8 mouse cellular contexts compared by ENCODE assay signal in genomic region chr1:165461681-165462080, GRCm38 (mm10). TPM values are rescaled to one million over a fixed set of nuclear protein-coding genes. Genes with fewer than 3 reads are reported as not detected.
DNase-seq lines count a peak whose midpoint lies in the region; ATAC-seq and TF ChIP-seq lines count a peak whose summit lies in the region.

No protein-coding gene starts in this region.

- no peaks in the 10 kb centered on the region for H3K27me3 ChIP-seq in embryonic facial prominence, embryonic 10.5 days (replicated peaks; ENCODE audit: low read depth, poor library complexity, severe bottlenecking)
- no peaks in the 10 kb centered on the region for H3K27me3 ChIP-seq in hindbrain, embryonic 14.5 days (ENCODE audit: control insufficient read depth, insufficient read depth, low read length)
- H3K27me3 ChIP-seq in liver, embryonic 12.5 days (replicated peaks): no peaks in the 10 kb centered on the region
- H3K27me3 ChIP-seq in stomach, embryonic 15.5 days (replicated peaks): no peaks in the 10 kb centered on the region

- no peak for DNase-seq in left cerebral cortex, adult 2 months (ENCODE audit: extremely low spot score in 1 of 2, low spot score in 2 of 2)
- DNase-seq in left cerebral cortex, adult 9 months (ENCODE audit: low spot score in 2 of 2): no peak
- DNase-seq in embryonic facial prominence, embryonic 10.5 days (ENCODE audit: low spot score): no peak
- DNase-seq in hindbrain, embryonic 14.5 days (ENCODE audit: low spot score): no peak
- no peak for DNase-seq in urinary bladder, adult 18-20 months (ENCODE audit: low spot score in 2 of 2)
- no peak for DNase-seq in right cerebral cortex, postnatal 36 days (ENCODE audit: low spot score in 2 of 2)

- H3K36me3 ChIP-seq in embryonic facial prominence, embryonic 10.5 days (replicated peaks): no peaks in the 10 kb centered on the region
- H3K36me3 ChIP-seq in hindbrain, embryonic 14.5 days (replicated peaks; ENCODE audit: control insufficient read depth, insufficient read depth): no peaks in the 10 kb centered on the region
- H3K36me3 ChIP-seq in liver, embryonic 12.5 days: no peaks in the 10 kb centered on the region
- H3K36me3 ChIP-seq in stomach, embryonic 15.5 days: no peaks in the 10 kb centered on the region

- peak overlapping the region; percentile 89 for H3K27ac ChIP-seq in left cerebral cortex, adult 2 months
- H3K27ac ChIP-seq in embryonic facial prominence, embryonic 10.5 days (replicated peaks): peak overlapping the region; percentile 86
- peak overlapping the region; percentile 76; the same call in 1 of the 2 replicates for H3K27ac ChIP-seq in hindbrain, embryonic 14.5 days
- peak overlapping the region; percentile 98 for H3K27ac ChIP-seq in liver, embryonic 12.5 days
- H3K27ac ChIP-seq in stomach, embryonic 15.5 days: peak overlapping the region; percentile 89

- peak overlapping the region; percentile 78 for H3K4me2 ChIP-seq in hindbrain, embryonic 14.5 days (replicated peaks)
- H3K4me2 ChIP-seq in liver, embryonic 12.5 days: peak overlapping the region; percentile 78
- peak overlapping the region; percentile 72 for H3K4me2 ChIP-seq in stomach, embryonic 15.5 days

- peaks cover 17% of the 10 kb centered on the region for H3K4me1 ChIP-seq in embryonic facial prominence, embryonic 10.5 days
- H3K4me1 ChIP-seq in hindbrain, embryonic 14.5 days (replicated peaks; ENCODE audit: control insufficient read depth, insufficient read depth, low read length): peaks cover 19% of the 10 kb centered on the region
- peaks cover 29% of the 10 kb centered on the region for H3K4me1 ChIP-seq in liver, embryonic 12.5 days
- H3K4me1 ChIP-seq in stomach, embryonic 15.5 days: 0 out of 2 replicates have a peak, but pooled peaks cover 3% of the 10 kb centered on the region

- intact Hi-C loops in left cerebral cortex, adult 2 months (cut with DNase I): loop anchor here (2.0 to 10.0 kb wide), 2 partner anchors 173 to 543 kb away; partner anchors contain the start of genes Mpzl1 and Pou2f1

- WGBS in embryonic facial prominence, embryonic 10.5 days: 3% methylated on average over 9 of the region's 9 CpGs
- 5% methylated on average over 9 of the region's 9 CpGs for WGBS in hindbrain, embryonic 14.5 days
- 0% methylated on average over 9 of the region's 9 CpGs for WGBS in liver, embryonic 12.5 days (ENCODE audit: insufficient replicate concordance)
- WGBS in stomach, embryonic 15.5 days: 2% methylated on average over 9 of the region's 9 CpGs

- H3K9me3 ChIP-seq in embryonic facial prominence, embryonic 10.5 days: no peaks in the 10 kb centered on the region
- H3K9me3 ChIP-seq in hindbrain, embryonic 14.5 days (ENCODE audit: control insufficient read depth, low read length): no peaks in the 10 kb centered on the region
- H3K9me3 ChIP-seq in liver, embryonic 12.5 days (replicated peaks): no peaks in the 10 kb centered on the region
- H3K9me3 ChIP-seq in stomach, embryonic 15.5 days: no peaks in the 10 kb centered on the region

- peak overlapping the region; percentile 74 for H3K9ac ChIP-seq in hindbrain, embryonic 14.5 days
- H3K9ac ChIP-seq in liver, embryonic 12.5 days: peak overlapping the region; percentile 91
- peak overlapping the region; percentile 68 for H3K9ac ChIP-seq in stomach, embryonic 15.5 days

- peak overlapping the region; percentile 93 for H3K4me3 ChIP-seq in left cerebral cortex, adult 2 months
- peak overlapping the region; percentile 70 for H3K4me3 ChIP-seq in embryonic facial prominence, embryonic 10.5 days
- peak overlapping the region; percentile 84 for H3K4me3 ChIP-seq in hindbrain, embryonic 14.5 days (replicated peaks; ENCODE audit: low read length)
- H3K4me3 ChIP-seq in liver, embryonic 12.5 days: peak overlapping the region; percentile 97
- H3K4me3 ChIP-seq in stomach, embryonic 15.5 days (replicated peaks): peak overlapping the region; percentile 87

- TF ChIP-seq CTCF in left cerebral cortex, adult 2 months (IDR thresholded peaks at IDR 0.05): no peak

- ATAC-seq in hindbrain, embryonic 14.5 days (ENCODE audit: low FRiP score): no peak
- no peak for ATAC-seq in liver, embryonic 12.5 days
- no peak for ATAC-seq in stomach, embryonic 15.5 days (ENCODE audit: insufficient read depth, low FRiP score, low read depth)

RNA-seq across cellular contexts. Expression of gene Mpc2, which starts 1.2 kb away (rescaled TPM):
- 100 to 1,000 TPM; 113 to 131 TPM for total RNA-seq in left cerebral cortex, adult 2 months (2021)
- polyA plus RNA-seq in embryonic facial prominence, embryonic 10.5 days (2016; fragmentation: Nextera tagmentation; extraction: Ambion mirVana): 80.8 and 86.6 TPM in 2 replicates
- polyA plus RNA-seq in hindbrain, embryonic 14.5 days (2014; fragmentation: Nextera tagmentation; extraction: Ambion mirVana): 229 and 244 TPM in 2 replicates
- polyA plus RNA-seq in liver, embryonic 12.5 days (2016; fragmentation: Nextera tagmentation; extraction: Ambion mirVana): 184 and 196 TPM in 2 replicates
- polyA plus RNA-seq in stomach, embryonic 15.5 days (2015; fragmentation: Nextera tagmentation; extraction: Ambion mirVana): 157 and 159 TPM in 2 replicates

RNA-seq across cellular contexts. Expression of gene Dcaf6, which starts 1.4 kb away (rescaled TPM):
- 10 to 100 TPM; 89.9 to 92.7 TPM for total RNA-seq in left cerebral cortex, adult 2 months (2021)
- polyA plus RNA-seq in embryonic facial prominence, embryonic 10.5 days (2016; fragmentation: Nextera tagmentation; extraction: Ambion mirVana): 5.1 and 6.7 TPM in 2 replicates
- 17.0 and 23.0 TPM in 2 replicates for polyA plus RNA-seq in hindbrain, embryonic 14.5 days (2014; fragmentation: Nextera tagmentation; extraction: Ambion mirVana)
- polyA plus RNA-seq in liver, embryonic 12.5 days (2016; fragmentation: Nextera tagmentation; extraction: Ambion mirVana): 15.5 and 15.9 TPM in 2 replicates
- 16.1 and 17.2 TPM in 2 replicates for polyA plus RNA-seq in stomach, embryonic 15.5 days (2015; fragmentation: Nextera tagmentation; extraction: Ambion mirVana)

RNA-seq across cellular contexts. Expression of gene Adcy10, which starts 23.3 kb away (rescaled TPM):
- total RNA-seq in left cerebral cortex, adult 2 months (2021): under 1 TPM; 0.63 to 0.86 TPM
- polyA plus RNA-seq in embryonic facial prominence, embryonic 10.5 days (2016; fragmentation: Nextera tagmentation; extraction: Ambion mirVana): 0.13 TPM in 1 of 2 replicates, not detected in the other
- 0.21 and 0.79 TPM in 2 replicates for polyA plus RNA-seq in hindbrain, embryonic 14.5 days (2014; fragmentation: Nextera tagmentation; extraction: Ambion mirVana)
- polyA plus RNA-seq in liver, embryonic 12.5 days (2016; fragmentation: Nextera tagmentation; extraction: Ambion mirVana): not detected in 2 replicates
- not detected in 2 replicates for polyA plus RNA-seq in stomach, embryonic 15.5 days (2015; fragmentation: Nextera tagmentation; extraction: Ambion mirVana)
